Mouse (Mus musculus) thymus, adult 2 months (tissue): ENCODE results near the gene Cd52.

ENCODE experiments used
- CTCF ChIP-seq: fragments of 200-500 bp; IDR thresholded peaks from 2 replicates; pipeline ENCODE4 v1.5.1; 2012; ENCODE audit warnings: mild to moderate bottlenecking, control low read depth, low read length, moderate library complexity, borderline replicate concordance; ENCODE audit not compliant: control insufficient read depth, poor library complexity, insufficient read depth; ENCODE audit errors: extremely low read depth
- POLR2A ChIP-seq: fragments of 200-500 bp; IDR thresholded peaks from 2 replicates; pipeline ENCODE4 v1.6.1; 2012; ENCODE audit warnings: mild to moderate bottlenecking, low read length, control low read depth, moderate library complexity; ENCODE audit not compliant: control insufficient read depth, poor library complexity, insufficient read depth; ENCODE audit errors: extremely low read depth

DNA sequence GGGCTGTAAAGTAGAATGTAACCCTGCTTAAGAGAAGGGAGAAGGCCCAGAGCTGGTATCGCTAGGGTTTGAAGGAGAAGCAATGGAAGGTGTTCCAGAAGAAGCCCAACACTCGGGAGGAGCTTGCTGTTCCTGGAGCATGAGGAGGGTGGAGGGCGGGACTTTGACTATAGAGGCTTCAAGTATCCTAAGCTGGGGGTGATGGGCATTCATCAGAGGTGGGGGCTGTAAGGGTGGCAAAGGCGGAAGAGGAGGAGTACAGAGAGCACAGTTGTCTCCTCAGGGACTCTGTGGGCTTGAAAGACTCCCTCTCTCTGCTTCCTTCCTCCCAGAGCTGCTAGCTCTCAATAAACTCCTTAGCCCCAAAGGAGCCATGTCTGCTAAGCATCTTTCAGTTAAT lies 5.4 kb upstream of the Cd52 start:
- no peak for TF ChIP-seq CTCF
- no peak for TF ChIP-seq POLR2A
